Mouse (Mus musculus) MEL (cell line): Measurements from ENCODE around the gene St8sia6.
"Not testable (repeated sequence)": the region's sequence is repeated elsewhere in the genome, so short reads cannot be mapped to it uniquely, and the experiment has no call there.

ENCODE experiments used
- CTCF ChIP-seq, 3 experiments: IDR thresholded peaks in 2 of 3; conservative IDR thresholded peaks in 1 of 3; 2 replicates each; pipeline ENCODE4 v1.5.1; 2011 to 2012; ENCODE audit warnings: low read length in 3 of 3, low read depth in 2 of 3, mild to moderate bottlenecking in 2 of 3, improper control_type of control experiment in 1 of 3, inconsistent platforms in 1 of 3, mixed read lengths in 1 of 3, moderate library complexity in 1 of 3; ENCODE audit not compliant: control insufficient read depth in 1 of 3, insufficient read depth in 1 of 3, poor library complexity in 1 of 3, severe bottlenecking in 1 of 3
- ETS1 ChIP-seq: IDR thresholded peaks from 2 replicates; pipeline ENCODE4 v1.6.1; 2012; ENCODE audit warnings: low read depth, mild to moderate bottlenecking, inconsistent platforms, low read length, improper control_type of control experiment, moderate library complexity
- MAFK ChIP-seq: IDR thresholded peaks from 2 replicates; pipeline ENCODE4 v1.6.1; 2011; ENCODE audit warnings: low read depth, mild to moderate bottlenecking, low read length, improper control_type of control experiment, borderline replicate concordance
- NRF1 ChIP-seq: IDR thresholded peaks from 2 replicates; pipeline ENCODE4 v1.6.1; 2014; ENCODE audit warnings: low read depth, mild to moderate bottlenecking, inconsistent platforms, low read length, improper control_type of control experiment, moderate library complexity; ENCODE audit not compliant: poor library complexity, insufficient read depth, severe bottlenecking
- POLR2A ChIP-seq, 2 experiments: IDR thresholded peaks; 2 replicates each; pipeline ENCODE4 v1.6.1; 2011 to 2012; ENCODE audit warnings: low read length in 2 of 2, mild to moderate bottlenecking in 2 of 2, control low read depth in 1 of 2, improper control_type of control experiment in 1 of 2, low read depth in 1 of 2, moderate library complexity in 1 of 2; ENCODE audit not compliant: control insufficient read depth in 1 of 2, insufficient read depth in 1 of 2, poor library complexity in 1 of 2
- USF1 ChIP-seq: IDR thresholded peaks from 2 replicates; pipeline ENCODE4 v1.6.1; 2014; ENCODE audit warnings: low read depth, mild to moderate bottlenecking, inconsistent platforms, low read length, improper control_type of control experiment, moderate library complexity

GRCm38 (mm10) chr2:13785992-13786391 lies 7.9 kb downstream of the St8sia6 start:
- TF ChIP-seq USF1; ETS1; CTCF (IDR thresholded peaks at IDR 0.05 in 2 of 3, conservative IDR thresholded peaks at IDR 0.05 in 1 of 3; ENCODE audit: control insufficient read depth in 1 of 3, insufficient read depth in 1 of 3, low read depth in 2 of 3, low read length in 3 of 3, poor library complexity in 1 of 3, severe bottlenecking in 1 of 3); POLR2A (IDR thresholded peaks at IDR 0.05; ENCODE audit: control insufficient read depth in 1 of 2, insufficient read depth in 1 of 2, low read depth in 1 of 2, low read length in 2 of 2, poor library complexity in 1 of 2); NRF1; MAFK: not testable (repeated sequence)
